Mouse (Mus musculus) heart, embryonic 15.5 days (tissue): ENCODE results near the gene Kctd20. TPM values are rescaled to one million over a fixed set of nuclear protein-coding genes. Genes with fewer than 3 reads are reported as not detected.

Experiments used
- ATAC-seq: fragments of 200-750 bp; cut with Nextera tagmentation; replicated peaks from 2 replicates; pipeline ENCODE4 v1.8.0; 2017; ENCODE audit warnings: low read depth, moderate TSS enrichment; ENCODE audit not compliant: insufficient number of reproducible peaks, insufficient read depth, low FRiP score
- H3K27ac ChIP-seq: fragments of 300-500 bp; sonication (generic); 2 replicates; pipeline ENCODE4 v1.5.1; 2015; ENCODE audit warnings: mild to moderate bottlenecking, inconsistent platforms
- H3K27me3 ChIP-seq: fragments of 300-500 bp; sonication (generic); 2 replicates; pipeline ENCODE4 v1.6.1; 2015; ENCODE audit warnings: inconsistent platforms
- H3K36me3 ChIP-seq: fragments of 300-500 bp; sonication (generic); 2 replicates; pipeline ENCODE4 v1.6.1; 2015; ENCODE audit warnings: mild to moderate bottlenecking, inconsistent platforms
- H3K4me1 ChIP-seq: fragments of 300-500 bp; sonication (generic); replicated peaks from 2 replicates; pipeline ENCODE4 v1.6.1; 2015; ENCODE audit warnings: inconsistent platforms
- H3K4me2 ChIP-seq: fragments of 300-500 bp; sonication (generic); 2 replicates; pipeline ENCODE4 v1.6.1; 2015; ENCODE audit warnings: inconsistent platforms, mild to moderate bottlenecking, moderate library complexity
- H3K4me3 ChIP-seq: fragments of 300-500 bp; sonication (generic); 2 replicates; pipeline ENCODE4 v1.5.1; 2015; ENCODE audit warnings: mild to moderate bottlenecking, inconsistent platforms
- H3K9ac ChIP-seq: fragments of 300-500 bp; sonication (generic); 2 replicates; pipeline ENCODE4 v1.6.1; 2015; ENCODE audit warnings: mild to moderate bottlenecking, inconsistent platforms
- H3K9me3 ChIP-seq: fragments of 300-500 bp; sonication (generic); replicated peaks from 2 replicates; pipeline ENCODE4 v1.6.1; 2016; ENCODE audit warnings: inconsistent platforms
- WGBS: fragments of 180-500 bp; shearing (Covaris S2); methylation state at CpG from one replicate; pipeline ENCODE4 v1.1.7; 2015; ENCODE audit warnings: mixed read lengths; 5-methylcytosine and 5-hydroxymethylcytosine counted together
- polyA plus RNA-seq: library from polyadenylated mRNA; unstranded; fragments of >200 nt; fragmentation: Nextera tagmentation; extraction: Ambion mirVana; gene quantifications from 2 replicates; pipeline ENCODE4 v1.2.1, GENCODE M21; 2015

Gene Kctd20
- 51.0 and 59.3 TPM in 2 replicates for polyA plus RNA-seq

GRCm38 (mm10) chr17:28951831-28952799, at the start of gene Kctd20:
Kctd20 (plus strand) TSS chr17:28951950.
- 1% methylated on average over 77 of the region's 80 CpGs for WGBS
- Histone ChIP-seq H3K4me2 (peak within 1 kb of the TSS; percentile 74), H3K9ac (peak within 1 kb of the TSS; percentile 89), H3K36me3 (no peaks in the 10 kb centered on the region), H3K9me3 (no peaks in the 10 kb centered on the region), H3K27me3 (no peaks in the 10 kb centered on the region), H3K4me3 (peak within 1 kb of the TSS; percentile 89), H3K4me1 (peaks cover 20% of the 10 kb centered on the region), H3K27ac (peak within 1 kb of the TSS; percentile 98)
- peak; percentile 92 for ATAC-seq

DNA sequence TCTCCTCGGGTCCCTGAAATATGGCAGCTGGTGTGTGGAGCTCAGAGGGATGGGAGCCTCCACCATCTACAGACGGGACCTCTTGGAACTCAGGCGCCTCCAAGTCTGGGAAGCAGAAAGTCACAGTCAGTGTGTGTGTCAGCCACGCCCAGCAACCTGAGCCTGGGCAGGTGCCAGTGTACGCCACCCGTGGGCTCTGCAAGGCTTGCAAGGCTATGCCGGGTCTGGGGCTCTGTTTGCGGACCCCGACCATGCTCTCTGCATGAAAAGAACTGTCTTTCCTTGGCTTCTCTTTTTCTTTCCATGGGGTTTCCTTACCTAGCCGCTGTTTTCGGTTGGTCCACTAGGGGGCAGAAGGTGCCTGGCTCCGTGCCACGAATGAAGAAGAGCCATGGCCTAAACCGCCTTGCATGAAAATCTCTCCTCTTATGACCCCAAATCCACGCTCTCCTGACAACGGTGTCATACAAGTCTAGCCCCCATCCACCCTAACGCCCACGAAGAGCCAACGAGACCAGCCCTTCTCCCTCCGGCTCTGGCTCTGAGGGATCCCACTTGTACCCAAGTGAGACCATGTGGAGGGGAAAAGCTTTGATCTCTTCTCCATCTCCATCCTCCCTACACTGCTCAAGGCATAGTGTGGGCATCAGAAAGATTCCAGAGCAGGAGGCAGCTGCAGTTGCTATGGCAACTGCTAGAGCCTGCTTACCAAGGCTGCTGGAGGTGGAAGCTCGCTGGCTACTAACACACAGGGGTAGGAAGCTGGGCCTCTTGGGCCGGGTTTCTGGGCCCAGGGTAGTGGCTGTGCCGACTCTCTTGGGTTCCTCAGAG, 47.0 kb upstream of the Kctd20 start:
- Histone ChIP-seq H3K27me3 (0 out of 2 replicates have a peak, but pooled peaks cover 5% of the 10 kb centered on the region), H3K27ac (no peak overlapping the region), H3K4me1 (peaks cover 9% of the 10 kb centered on the region), H3K36me3 (no peaks in the 10 kb centered on the region), H3K9ac (peak overlapping the region; percentile 17; the same call in 1 of the 2 replicates), H3K4me3 (no peak overlapping the region), H3K9me3 (no peaks in the 10 kb centered on the region), H3K4me2 (no peak overlapping the region)
- ATAC-seq, result no peak
- WGBS, result 33% methylated on average over 23 of the region's 23 CpGs

GRCm38 (mm10) chr17:28905377-28905916, 46.3 kb upstream of the Kctd20 start:
- no peak for ATAC-seq
- peaks cover 5% of the 10 kb centered on the region; the same call in 1 of the 2 replicates for H3K27me3 ChIP-seq
- no peak overlapping the region for H3K4me2 ChIP-seq
- no peak overlapping the region for H3K27ac ChIP-seq
- no peaks in the 10 kb centered on the region for H3K9me3 ChIP-seq
- H3K4me3 ChIP-seq, result no peak overlapping the region
- peaks cover 9% of the 10 kb centered on the region for H3K4me1 ChIP-seq
- no peaks in the 10 kb centered on the region for H3K36me3 ChIP-seq
- no peak overlapping the region for H3K9ac ChIP-seq
- 65% methylated on average over 13 of the region's 13 CpGs for WGBS

GRCm38 (mm10) chr17:28907959-28908358, 43.8 kb upstream of the Kctd20 start:
- H3K4me1 ChIP-seq, result peaks cover 9% of the 10 kb centered on the region
- ATAC-seq, result no peak
- no peaks in the 10 kb centered on the region for H3K36me3 ChIP-seq
- WGBS, result 74% methylated on average over 7 of the region's 7 CpGs
- no peak overlapping the region for H3K9ac ChIP-seq
- H3K27ac ChIP-seq, result no peak overlapping the region
- H3K27me3 ChIP-seq, result peaks cover 5% of the 10 kb centered on the region; the same call in 1 of the 2 replicates
- no peak overlapping the region for H3K4me2 ChIP-seq
- no peak overlapping the region for H3K4me3 ChIP-seq
- H3K9me3 ChIP-seq, result no peaks in the 10 kb centered on the region

DNA sequence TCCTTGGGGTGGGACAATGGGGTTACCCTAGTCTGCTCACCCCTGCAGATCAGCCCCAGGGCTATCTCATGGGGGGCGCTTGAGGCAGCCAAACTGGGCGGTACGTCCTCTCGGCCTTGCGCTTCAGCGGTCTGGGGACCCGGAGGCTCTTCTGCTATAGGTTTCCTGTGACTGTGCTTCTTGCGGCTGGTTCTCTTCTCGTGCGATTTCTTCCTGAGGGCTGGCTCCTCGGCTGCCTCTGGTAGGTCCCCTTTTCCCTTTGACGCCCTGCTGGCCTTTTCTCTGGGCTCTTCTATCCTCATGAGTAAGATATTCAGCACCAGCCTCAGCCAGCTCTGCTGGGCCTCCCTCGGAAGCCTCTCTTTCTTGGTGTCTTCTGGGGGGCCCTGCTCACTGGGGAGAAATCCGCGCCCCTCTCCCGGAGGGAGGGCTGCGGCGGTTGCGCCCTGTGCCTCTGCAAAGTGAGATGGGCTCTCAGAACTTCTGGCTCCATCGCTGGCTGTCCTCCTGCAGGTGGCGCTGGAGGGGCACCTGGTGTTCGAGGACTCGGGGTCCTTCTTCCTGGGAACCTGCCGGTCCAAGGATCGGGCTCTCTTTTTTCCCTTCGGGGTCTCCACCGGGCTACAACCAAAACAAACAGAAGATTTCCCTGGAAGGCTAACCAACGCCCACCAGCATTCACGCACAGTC, 42.4 kb upstream of the Kctd20 start:
- Histone ChIP-seq H3K9me3 (no peaks in the 10 kb centered on the region), H3K4me3 (peak overlapping the region; percentile 33), H3K9ac (0 out of 2 replicates have a peak overlapping the region, but pooled peaks have one; percentile 22), H3K4me2 (peak overlapping the region; percentile 59), H3K36me3 (no peaks in the 10 kb centered on the region), H3K4me1 (peaks cover 9% of the 10 kb centered on the region), H3K27ac (no peak overlapping the region), H3K27me3 (peaks cover 5% of the 10 kb centered on the region; the same call in 1 of the 2 replicates)
- WGBS, result 6% methylated on average over 29 of the region's 29 CpGs
- ATAC-seq, result no peak

DNA sequence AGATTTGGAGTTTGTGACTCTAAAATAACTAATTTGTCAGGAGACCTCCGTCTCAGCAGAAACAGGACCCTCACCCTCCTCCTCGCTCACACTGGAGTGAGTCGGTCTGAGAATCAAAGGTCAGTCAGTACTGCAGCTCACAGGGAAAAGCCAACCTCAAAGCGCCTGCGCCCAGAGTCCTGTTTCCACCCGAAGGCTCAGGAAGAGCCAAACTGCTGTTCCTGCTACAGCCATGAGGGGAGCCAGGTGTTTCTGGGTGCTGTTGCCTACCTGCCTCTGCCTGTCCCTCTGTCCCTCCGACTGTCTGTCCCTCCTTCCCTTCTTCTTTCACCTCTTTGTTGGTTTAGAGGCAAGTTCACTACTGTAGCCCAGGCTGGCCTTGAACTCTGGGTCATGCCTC, 41.6 kb upstream of the Kctd20 start:
- peaks cover 7% of the 10 kb centered on the region; the same call in 1 of the 2 replicates for H3K4me1 ChIP-seq
- H3K4me3 ChIP-seq, result no peak overlapping the region
- ATAC-seq, result no peak
- no peaks in the 10 kb centered on the region for H3K36me3 ChIP-seq
- H3K4me2 ChIP-seq, result no peak overlapping the region
- no peaks in the 10 kb centered on the region for H3K9me3 ChIP-seq
- peaks cover 3% of the 10 kb centered on the region; the same call in 1 of the 2 replicates for H3K27me3 ChIP-seq
- H3K27ac ChIP-seq, result no peak overlapping the region
- no peak overlapping the region for H3K9ac ChIP-seq
- WGBS, result 30% methylated on average over 7 of the region's 7 CpGs

DNA sequence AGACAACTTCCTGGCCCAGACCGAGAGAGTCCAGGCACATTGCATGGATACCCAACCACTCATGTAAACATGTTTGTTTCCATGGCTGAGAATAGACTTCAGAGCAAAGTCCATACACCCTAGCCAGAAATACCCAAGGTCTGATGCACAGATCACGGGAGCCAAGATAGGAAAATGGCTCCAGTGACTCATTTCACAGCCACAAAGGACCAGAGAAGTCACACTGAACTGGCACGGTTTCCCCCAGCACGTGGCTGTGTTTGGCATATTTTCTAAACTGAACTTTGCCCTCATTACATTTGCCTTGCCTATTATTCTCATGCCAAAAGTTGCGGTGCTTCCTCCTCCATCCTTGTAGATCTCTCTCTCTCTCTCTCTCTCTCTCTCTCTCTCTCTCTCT, 38.5 kb upstream of the Kctd20 start:
- H3K4me3 ChIP-seq, result no peak overlapping the region
- no peak for ATAC-seq
- no peak overlapping the region for H3K4me2 ChIP-seq
- no peak overlapping the region for H3K27ac ChIP-seq
- H3K9ac ChIP-seq, result no peak overlapping the region
- H3K36me3 ChIP-seq, result no peaks in the 10 kb centered on the region
- H3K4me1 ChIP-seq, result peaks cover 5% of the 10 kb centered on the region; the same call in 1 of the 2 replicates
- WGBS, result 56% methylated on average over 5 of the region's 5 CpGs
- no peaks in the 10 kb centered on the region for H3K9me3 ChIP-seq
- H3K27me3 ChIP-seq, result no peaks in the 10 kb centered on the region; the same call in 1 of the 2 replicates

DNA sequence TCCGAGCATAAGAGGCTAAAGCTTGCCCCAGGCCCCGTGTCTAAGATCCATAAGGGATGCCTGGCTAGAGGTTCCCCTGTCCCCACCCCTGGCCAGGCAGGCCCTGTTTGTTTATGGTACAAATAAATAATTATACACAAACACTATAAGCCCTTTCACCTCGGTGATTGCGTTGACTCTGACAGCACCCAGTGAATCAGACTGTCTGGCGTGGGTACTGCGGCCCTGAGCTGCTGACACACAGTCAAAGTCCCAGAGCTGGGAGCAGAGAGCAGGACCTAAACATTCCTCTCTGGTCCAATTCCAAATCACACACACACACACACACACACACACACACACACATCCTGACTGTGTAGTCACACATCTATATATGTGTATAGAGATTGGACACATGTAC, 37.8 kb upstream of the Kctd20 start:
- ATAC-seq, result no peak
- no peak overlapping the region for H3K27ac ChIP-seq
- no peak overlapping the region for H3K9ac ChIP-seq
- H3K9me3 ChIP-seq, result no peaks in the 10 kb centered on the region
- no peak overlapping the region for H3K4me3 ChIP-seq
- no peaks in the 10 kb centered on the region; the same call in 1 of the 2 replicates for H3K27me3 ChIP-seq
- H3K4me2 ChIP-seq, result no peak overlapping the region
- H3K4me1 ChIP-seq, result peaks cover 5% of the 10 kb centered on the region; the same call in 1 of the 2 replicates
- WGBS, result 74% methylated on average over 6 of the region's 6 CpGs
- H3K36me3 ChIP-seq, result no peaks in the 10 kb centered on the region

DNA sequence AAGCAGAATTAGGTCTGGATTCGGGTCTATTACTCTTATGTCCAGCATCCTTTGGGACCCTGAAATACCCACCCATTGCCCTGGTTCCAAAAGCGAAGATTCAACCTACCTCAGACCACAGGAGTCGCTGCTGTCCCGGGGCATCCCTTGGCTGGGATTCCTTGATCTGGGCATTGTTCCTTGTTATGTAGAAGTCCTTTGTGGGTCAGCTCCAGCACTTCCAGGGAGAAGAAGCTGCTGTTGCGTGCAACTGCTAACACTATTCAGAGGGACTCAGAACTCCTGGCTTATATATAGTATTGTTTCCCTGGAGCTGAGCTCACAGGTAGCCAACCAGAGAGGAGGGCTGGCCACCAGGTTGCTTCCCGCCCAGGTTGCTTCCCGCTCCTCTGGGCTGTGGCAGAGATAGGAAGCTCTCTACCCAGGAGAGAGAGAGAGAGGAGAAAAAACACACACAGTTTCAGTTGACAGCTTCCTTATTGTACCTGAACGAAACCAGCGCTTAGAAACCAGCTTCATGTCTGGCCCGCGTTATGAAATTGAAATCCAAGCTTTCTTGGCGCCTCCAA, 36.6 kb upstream of the Kctd20 start, which contains the start of gene 4930539E08Rik:
4930539E08Rik (minus strand) TSS at position 265 of the 569 bp plus-strand sequence.
- H3K27ac ChIP-seq, result no peak within 1 kb of the TSS
- WGBS, result 64% methylated on average over 12 of the region's 12 CpGs
- H3K36me3 ChIP-seq, result no peaks in the 10 kb centered on the region
- no peaks in the 10 kb centered on the region; the same call in 1 of the 2 replicates for H3K27me3 ChIP-seq
- no peaks in the 10 kb centered on the region for H3K4me1 ChIP-seq
- ATAC-seq, result no peak
- no peak within 1 kb of the TSS for H3K4me2 ChIP-seq
- H3K9ac ChIP-seq, result no peak within 1 kb of the TSS
- H3K4me3 ChIP-seq, result no peak within 1 kb of the TSS
- H3K9me3 ChIP-seq, result no peaks in the 10 kb centered on the region

DNA sequence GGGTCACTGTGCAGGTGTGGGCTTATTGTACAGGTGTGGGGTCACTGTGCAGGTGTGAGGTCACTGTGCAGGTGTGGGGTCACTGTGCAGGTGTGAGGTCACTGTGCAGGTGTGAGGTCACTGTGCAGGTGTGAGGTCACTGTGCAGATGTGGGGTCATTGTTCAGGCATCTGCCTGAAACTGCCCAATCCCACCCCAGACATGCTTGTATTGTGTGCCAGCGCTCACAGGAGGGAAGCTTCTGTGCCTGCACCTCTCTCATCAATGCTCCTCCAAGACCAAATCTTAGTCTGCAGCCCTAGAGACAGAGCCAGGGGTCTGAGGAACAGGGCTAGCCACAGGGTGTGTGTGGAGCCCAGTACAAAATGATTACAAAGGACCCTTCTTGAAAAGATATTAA, 35.2 kb upstream of the Kctd20 start:
- ATAC-seq, result no peak
- H3K9me3 ChIP-seq, result no peaks in the 10 kb centered on the region
- no peak overlapping the region for H3K9ac ChIP-seq
- H3K4me3 ChIP-seq, result no peak overlapping the region
- no peaks in the 10 kb centered on the region for H3K36me3 ChIP-seq
- 0 out of 2 replicates have a peak, but pooled peaks cover 5% of the 10 kb centered on the region for H3K4me1 ChIP-seq
- no peak overlapping the region for H3K4me2 ChIP-seq
- WGBS, result 94% methylated on average over 1 of the region's 1 CpGs
- no peaks in the 10 kb centered on the region for H3K27me3 ChIP-seq
- no peak overlapping the region for H3K27ac ChIP-seq
